In the genomic region with DNA sequence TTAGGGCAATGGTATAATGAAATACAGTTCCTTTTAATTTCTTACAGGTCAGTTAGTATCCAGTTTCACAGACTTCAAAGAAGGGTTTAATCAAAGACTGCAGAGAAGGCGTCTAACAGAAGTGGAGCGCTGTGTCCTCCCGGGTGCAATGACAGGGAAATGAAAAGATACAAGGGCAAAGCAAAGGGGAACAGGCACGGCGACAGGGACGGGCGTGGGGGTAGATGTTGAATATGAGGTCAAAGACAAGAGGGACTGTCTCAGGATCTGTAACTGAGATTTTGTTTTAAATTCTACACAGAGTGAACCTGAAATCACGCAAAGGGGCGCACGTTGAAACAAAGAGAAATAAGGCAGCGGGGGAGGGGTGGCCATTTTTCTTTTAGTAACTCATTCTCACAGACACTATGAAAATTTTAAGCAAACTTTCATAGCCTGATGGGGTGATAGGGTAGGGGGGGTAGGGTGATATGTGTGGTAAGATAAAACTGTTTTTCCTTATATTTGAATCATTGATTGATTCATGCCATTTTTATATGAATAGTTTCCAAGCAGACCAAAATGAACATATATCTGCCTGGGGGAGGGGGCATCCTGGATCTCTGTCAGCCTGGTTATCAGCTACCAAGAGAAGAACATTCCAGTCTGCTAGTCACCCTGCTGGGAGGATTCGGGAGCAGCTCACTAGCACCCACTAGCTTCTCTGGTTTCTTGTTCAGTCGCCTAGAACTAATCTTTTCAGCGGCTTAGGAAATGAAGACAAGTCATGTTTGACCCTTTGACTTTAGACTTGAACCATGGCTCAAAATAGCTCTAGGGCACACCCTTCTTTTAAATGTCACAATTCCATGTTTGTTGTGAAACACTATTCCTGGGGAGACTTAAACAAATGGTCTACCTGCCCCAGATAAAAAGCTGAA, we compare ENCODE assay signal across 9 mouse cellular contexts.
A peak's percentile ranks its signal among the peaks of the same experiment; 100 is the strongest.
DNase-seq lines count a peak whose midpoint lies in the region; ATAC-seq and TF ChIP-seq lines count a peak whose summit lies in the region.
"Had no signal": no experiment of that assay in that cellular context is flagged by ENCODE, and none has a peak within 500 bp of the region (broad histone marks: within the 10 kb centered on the region; RNA-seq: fewer than 3 reads in every experiment).

No protein-coding gene starts in this region.

- no peaks in the 10 kb centered on the region for H3K27me3 ChIP-seq in lung, embryonic 14.5 days (ENCODE audit: insufficient read depth, low read length)
- no peaks in the 10 kb centered on the region for H3K27me3 ChIP-seq in embryonic facial prominence, embryonic 11.5 days (ENCODE audit: control insufficient read depth, insufficient read depth, low read length)
- no peaks in the 10 kb centered on the region for H3K27me3 ChIP-seq in intestine, embryonic 16.5 days (replicated peaks; ENCODE audit: control insufficient read depth, insufficient read depth, low read length)
- no peaks in the 10 kb centered on the region for H3K27me3 ChIP-seq in midbrain, embryonic 16.5 days (ENCODE audit: control insufficient read depth, insufficient read depth, low read depth, low read length)

- no peaks in the 10 kb centered on the region for H3K9me3 ChIP-seq in lung, embryonic 14.5 days (ENCODE audit: low read depth, low read length)
- H3K9me3 ChIP-seq in embryonic facial prominence, embryonic 11.5 days (replicated peaks; ENCODE audit: control insufficient read depth, low read length) = no peaks in the 10 kb centered on the region
- H3K9me3 ChIP-seq in intestine, embryonic 16.5 days (ENCODE audit: control insufficient read depth, low read length) = no peaks in the 10 kb centered on the region
- H3K9me3 ChIP-seq in midbrain, embryonic 16.5 days (replicated peaks; ENCODE audit: control insufficient read depth, low read length, poor library complexity, severe bottlenecking) = no peaks in the 10 kb centered on the region

- WGBS in lung, embryonic 14.5 days = 47% methylated on average over 14 of the region's 14 CpGs
- WGBS in embryonic facial prominence, embryonic 11.5 days = 44% methylated on average over 14 of the region's 14 CpGs
- 63% methylated on average over 14 of the region's 14 CpGs for WGBS in intestine, embryonic 16.5 days
- WGBS in midbrain, embryonic 16.5 days = 37% methylated on average over 14 of the region's 14 CpGs

- H3K4me1 ChIP-seq in lung, embryonic 14.5 days (ENCODE audit: insufficient read depth) = peaks cover 8% of the 10 kb centered on the region
- no peaks in the 10 kb centered on the region for H3K4me1 ChIP-seq in embryonic facial prominence, embryonic 11.5 days (ENCODE audit: control insufficient read depth, insufficient read depth, low read length)
- peaks cover 7% of the 10 kb centered on the region for H3K4me1 ChIP-seq in intestine, embryonic 16.5 days (ENCODE audit: control insufficient read depth, insufficient read depth, low read length)
- peaks cover 7% of the 10 kb centered on the region for H3K4me1 ChIP-seq in midbrain, embryonic 16.5 days (ENCODE audit: control insufficient read depth, insufficient read depth, low read length)

- no peaks in the 10 kb centered on the region for H3K36me3 ChIP-seq in lung, embryonic 14.5 days (ENCODE audit: insufficient read depth)
- H3K36me3 ChIP-seq in embryonic facial prominence, embryonic 11.5 days (replicated peaks; ENCODE audit: control insufficient read depth, insufficient read depth, low read depth, low read length) = no peaks in the 10 kb centered on the region
- no peaks in the 10 kb centered on the region for H3K36me3 ChIP-seq in intestine, embryonic 16.5 days (ENCODE audit: control insufficient read depth, insufficient read depth, low read length)
- no peaks in the 10 kb centered on the region for H3K36me3 ChIP-seq in midbrain, embryonic 16.5 days (ENCODE audit: control insufficient read depth, insufficient read depth, low read length)

- H3K4me2 ChIP-seq in lung, embryonic 14.5 days = peak overlapping the region; percentile 61
- H3K4me2 ChIP-seq in embryonic facial prominence, embryonic 11.5 days (ENCODE audit: low read depth, low read length) = peak overlapping the region; percentile 32
- H3K4me2 ChIP-seq in intestine, embryonic 16.5 days (ENCODE audit: low read depth, low read length) = peak overlapping the region; percentile 63
- H3K4me2 ChIP-seq in midbrain, embryonic 16.5 days (ENCODE audit: low read length) = peak overlapping the region; percentile 48

- peak; percentile 22 for TF ChIP-seq CTCF in lung, embryonic 14.5 days (IDR thresholded peaks at IDR 0.05; ENCODE audit: low read depth)

- H3K9ac ChIP-seq in lung, embryonic 14.5 days = peak overlapping the region; percentile 31
- H3K9ac ChIP-seq in embryonic facial prominence, embryonic 11.5 days (replicated peaks; ENCODE audit: low read length) = no peak overlapping the region
- H3K9ac ChIP-seq in intestine, embryonic 16.5 days (ENCODE audit: low read depth, low read length) = no peak overlapping the region
- peak overlapping the region; percentile 8; the same call in 1 of the 2 replicates for H3K9ac ChIP-seq in midbrain, embryonic 16.5 days (ENCODE audit: low read depth, low read length)

- H3K27ac ChIP-seq in lung, embryonic 14.5 days (ENCODE audit: low read depth) = no peak overlapping the region; the same call in 1 of the 2 replicates
- H3K27ac ChIP-seq in embryonic facial prominence, embryonic 11.5 days (replicated peaks; ENCODE audit: low read depth, low read length) = no peak overlapping the region
- H3K27ac ChIP-seq in intestine, embryonic 16.5 days (ENCODE audit: low read length) = no peak overlapping the region
- H3K27ac ChIP-seq in midbrain, embryonic 16.5 days (ENCODE audit: low read length) = 0 out of 2 replicates have a peak overlapping the region, but pooled peaks have one; percentile 2
- H3K27ac ChIP-seq: macrophage had no signal

- peak overlapping the region; percentile 26 for H3K4me3 ChIP-seq in lung, embryonic 14.5 days (ENCODE audit: low read depth, low read length)
- H3K4me3 ChIP-seq in embryonic facial prominence, embryonic 11.5 days (ENCODE audit: low read depth, low read length) = no peak overlapping the region
- H3K4me3 ChIP-seq in intestine, embryonic 16.5 days (ENCODE audit: low read length) = peak overlapping the region; percentile 36
- peak overlapping the region; percentile 15; the same call in 1 of the 2 replicates for H3K4me3 ChIP-seq in midbrain, embryonic 16.5 days (ENCODE audit: low read depth, low read length)

- no peak for ATAC-seq in lung, embryonic 14.5 days (ENCODE audit: insufficient read depth)
- ATAC-seq in embryonic facial prominence, embryonic 11.5 days (replicated peaks; ENCODE audit: insufficient number of reproducible peaks, low FRiP score, low TSS enrichment, low read depth) = no peak
- peak; percentile 65 for ATAC-seq in intestine, embryonic 16.5 days
- ATAC-seq in midbrain, embryonic 16.5 days = peak; percentile 30; the same call in 1 of the 2 replicates

- peak; percentile 13 for DNase-seq in lung, embryonic 14.5 days
- DNase-seq in lung, postnatal 36 days = no peak
- peak; percentile 58 for DNase-seq in embryonic facial prominence, embryonic 11.5 days (ENCODE audit: low spot score)
- DNase-seq in gastrocnemius, adult 8-10 months (ENCODE audit: low spot score in 2 of 2) = no peak
- DNase-seq in spleen, postnatal 10 days (ENCODE audit: low spot score in 2 of 2) = no peak
- DNase-seq in lung, adult 18-20 months = no peak

Comparison
In these comparisons a context has a peak if more than half of its experiments do, and no peak if none do; other contexts are left out.
1. DNase-seq: peak in lung, embryonic 14.5 days (single experiment) and embryonic facial prominence, embryonic 11.5 days (single experiment); none in lung, postnatal 36 days (single experiment), gastrocnemius, adult 8-10 months (0 of 2), spleen, postnatal 10 days (0 of 2) and lung, adult 18-20 months (0 of 2).
2. ATAC-seq: peak in intestine, embryonic 16.5 days (single experiment) and midbrain, embryonic 16.5 days (single experiment); none in lung, embryonic 14.5 days (single experiment) and embryonic facial prominence, embryonic 11.5 days (single experiment).
3. H3K9ac ChIP-seq: peak in lung, embryonic 14.5 days (single experiment) and midbrain, embryonic 16.5 days (single experiment); none in embryonic facial prominence, embryonic 11.5 days (single experiment) and intestine, embryonic 16.5 days (single experiment).
4. Peak in every context shown above with its lines, with median percentiles within 50 percentile points of each other: H3K4me2 ChIP-seq.